Mouse (Mus musculus): ENCODE data around the gene Lgals1. TPM values are rescaled to one million over a fixed set of nuclear protein-coding genes. Genes with fewer than 3 reads are reported as not detected.
A peak's percentile ranks its signal among the peaks of the same experiment; 100 is the strongest.

Gene Lgals1
- polyA plus RNA-seq, 1 experiment from 2014 or later, result 1,059 TPM

- peak; percentile 69 for ATAC-seq
- Histone ChIP-seq H3K27ac (peak overlapping the region; percentile 85), H3K36me3 (peaks cover 11% of the 10 kb centered on the region), H3K4me2 (replicated peaks) (peak overlapping the region; percentile 100), H3K9me3 (no peaks in the 10 kb centered on the region), H3K4me1 (replicated peaks) (peaks cover 26% of the 10 kb centered on the region), H3K9ac (peak overlapping the region; percentile 69), H3K4me3 (replicated peaks) (peak overlapping the region; percentile 73), H3K27me3 (replicated peaks) (no peaks in the 10 kb centered on the region)
- under 1% methylated on average over 87 of the region's 87 CpGs for WGBS
Measured at GRCm38 (mm10) chr15:78914091-78914822, 12.3 kb upstream of the Lgals1 start.

DNA sequence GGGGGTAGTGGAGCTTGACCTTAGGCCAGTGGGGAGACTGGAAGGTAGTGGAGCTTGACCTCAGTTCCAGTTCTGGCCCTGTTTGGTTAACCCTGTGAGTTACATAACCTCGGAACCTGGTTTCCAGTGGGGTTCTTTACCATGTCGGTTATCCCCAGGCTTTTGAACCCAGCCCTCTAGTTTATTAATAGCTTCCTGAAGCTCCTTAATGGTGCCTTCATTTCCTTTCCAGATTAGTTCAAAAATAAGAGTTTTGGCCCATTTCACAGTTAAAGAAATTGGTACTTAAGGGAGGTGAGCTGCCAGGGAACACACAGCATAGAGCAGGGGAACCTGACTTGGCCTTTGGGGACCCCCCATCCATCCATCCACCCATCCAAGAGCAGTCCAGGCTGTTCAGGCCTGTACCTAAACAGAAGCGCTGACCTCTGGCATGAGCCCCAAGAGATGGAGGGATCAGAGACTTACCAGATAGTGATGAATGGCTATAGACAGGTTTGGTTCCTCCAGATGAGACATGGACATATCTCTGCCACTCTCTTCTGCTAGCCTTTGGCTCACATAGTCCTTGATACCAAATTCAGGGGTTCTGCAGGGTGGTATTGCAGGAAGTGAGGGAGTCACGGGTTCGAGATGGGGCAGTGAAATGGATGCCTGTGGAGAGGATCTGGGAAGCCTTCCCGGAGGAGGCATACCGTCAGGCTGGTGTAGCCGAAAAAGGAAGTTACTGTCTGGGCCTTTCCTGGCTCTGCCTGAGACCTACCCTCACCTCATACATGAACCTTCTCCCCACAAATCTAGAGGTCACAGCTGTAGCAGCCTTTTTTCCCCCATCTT, 11.5 kb upstream of the Lgals1 start:
- H3K9ac ChIP-seq, result peak overlapping the region; percentile 69
- H3K4me3 ChIP-seq (replicated peaks), result peak overlapping the region; percentile 73
- peaks cover 26% of the 10 kb centered on the region for H3K4me1 ChIP-seq (replicated peaks)
- no peak overlapping the region for H3K27ac ChIP-seq
- peak overlapping the region; percentile 100 for H3K4me2 ChIP-seq (replicated peaks)
- H3K9me3 ChIP-seq, result no peaks in the 10 kb centered on the region
- H3K27me3 ChIP-seq (replicated peaks), result no peaks in the 10 kb centered on the region
- no peak for ATAC-seq
- peaks cover 13% of the 10 kb centered on the region for H3K36me3 ChIP-seq
- WGBS, result 50% methylated on average over 8 of the region's 8 CpGs

GRCm38 (mm10) chr15:78915660-78916017, 10.9 kb upstream of the Lgals1 start:
- no peak overlapping the region for H3K27ac ChIP-seq
- ATAC-seq, result peak; percentile 31; the same call in 1 of the 2 replicates
- H3K27me3 ChIP-seq (replicated peaks), result no peaks in the 10 kb centered on the region
- 5% methylated on average over 8 of the region's 8 CpGs for WGBS
- 0 out of 2 replicates have a peak overlapping the region, but pooled peaks have one; percentile 73 for H3K4me3 ChIP-seq (replicated peaks)
- peak overlapping the region; percentile 100 for H3K4me2 ChIP-seq (replicated peaks)
- peaks cover 13% of the 10 kb centered on the region for H3K36me3 ChIP-seq
- H3K9me3 ChIP-seq, result no peaks in the 10 kb centered on the region
- H3K4me1 ChIP-seq (replicated peaks), result peaks cover 26% of the 10 kb centered on the region
- H3K9ac ChIP-seq, result peak overlapping the region; percentile 11; the same call in 1 of the 2 replicates

DNA sequence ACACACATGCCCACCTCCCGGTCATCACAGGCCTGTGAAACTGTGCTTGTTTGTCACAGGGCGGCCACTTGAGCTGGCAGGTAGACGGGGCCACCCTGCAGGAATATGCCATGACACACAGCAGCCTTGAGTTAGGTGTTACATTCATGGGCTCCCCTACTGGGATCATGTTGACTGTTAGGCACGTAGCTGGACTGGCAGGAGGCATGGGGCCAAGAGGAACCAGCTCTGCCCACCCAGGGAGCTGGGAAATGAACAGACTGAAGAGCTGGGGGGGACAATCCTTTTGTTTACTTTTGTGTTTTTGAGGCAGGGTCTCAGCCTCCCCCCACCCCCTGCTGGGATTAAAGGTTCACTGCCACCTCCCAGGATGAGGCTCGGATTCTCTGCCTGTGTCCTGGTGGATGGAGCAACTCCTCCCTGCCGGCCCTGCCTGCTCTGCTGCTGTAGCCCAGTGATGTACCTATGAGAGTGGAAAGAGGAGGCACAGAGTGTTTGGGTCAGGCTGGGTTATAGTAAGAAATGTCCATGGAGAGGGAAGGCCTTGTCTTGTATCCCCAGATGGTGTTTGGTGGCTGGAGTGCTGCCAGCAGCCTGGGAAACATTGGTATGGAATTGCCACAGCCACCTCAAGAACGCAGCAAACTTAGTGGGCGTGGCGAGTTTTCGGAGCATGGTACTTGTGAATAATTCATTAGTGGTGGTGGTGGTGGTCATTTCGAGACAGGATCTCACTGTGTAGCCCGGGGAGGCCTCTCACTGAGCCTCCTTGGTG, 10.3 kb upstream of the Lgals1 start:
- H3K36me3 ChIP-seq, result peaks cover 13% of the 10 kb centered on the region; the same call in 1 of the 2 replicates
- 68% methylated on average over 12 of the region's 12 CpGs for WGBS
- no peak overlapping the region for H3K27ac ChIP-seq
- H3K27me3 ChIP-seq (replicated peaks), result no peaks in the 10 kb centered on the region
- H3K4me1 ChIP-seq (replicated peaks), result peaks cover 26% of the 10 kb centered on the region
- H3K9me3 ChIP-seq, result no peaks in the 10 kb centered on the region
- ATAC-seq, result no peak
- H3K9ac ChIP-seq, result peak overlapping the region; percentile 11; the same call in 1 of the 2 replicates
- H3K4me3 ChIP-seq (replicated peaks), result 0 out of 2 replicates have a peak overlapping the region, but pooled peaks have one; percentile 73
- H3K4me2 ChIP-seq (replicated peaks), result peak overlapping the region; percentile 100

GRCm38 (mm10) chr15:78918126-78918525, 8.4 kb upstream of the Lgals1 start:
- H3K9ac ChIP-seq, result no peak overlapping the region
- H3K4me2 ChIP-seq (replicated peaks), result no peak overlapping the region
- H3K27ac ChIP-seq, result no peak overlapping the region
- H3K4me1 ChIP-seq (replicated peaks), result peaks cover 26% of the 10 kb centered on the region
- no peak overlapping the region for H3K4me3 ChIP-seq (replicated peaks)
- H3K36me3 ChIP-seq, result 0 out of 2 replicates have a peak, but pooled peaks cover 10% of the 10 kb centered on the region
- WGBS, result 91% methylated on average over 23 of the region's 23 CpGs
- no peak for ATAC-seq
- no peaks in the 10 kb centered on the region for H3K9me3 ChIP-seq
- H3K27me3 ChIP-seq (replicated peaks), result no peaks in the 10 kb centered on the region

DNA sequence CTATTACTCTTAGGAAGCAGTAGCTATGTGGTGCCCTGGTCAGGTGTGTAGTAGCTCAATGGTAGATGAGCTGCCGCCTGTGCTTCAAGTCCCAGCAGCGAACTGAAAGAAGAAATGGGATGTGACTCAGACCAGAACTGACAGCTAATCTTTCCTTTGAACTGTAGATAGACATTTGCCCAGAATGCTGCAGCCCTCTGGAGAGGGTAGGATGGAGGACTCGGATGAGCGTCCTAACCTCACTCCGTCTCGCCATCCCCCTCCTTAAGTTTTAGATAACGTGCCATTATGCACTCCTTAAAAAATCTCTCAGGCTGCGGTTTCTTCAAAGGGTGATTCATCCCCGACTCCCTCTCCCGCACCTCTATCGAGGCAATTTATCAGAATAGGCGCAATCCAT, 6.6 kb upstream of the Lgals1 start:
- no peak overlapping the region for H3K9ac ChIP-seq
- no peaks in the 10 kb centered on the region for H3K27me3 ChIP-seq (replicated peaks)
- 67% methylated on average over 12 of the region's 12 CpGs for WGBS
- no peak for ATAC-seq
- 0 out of 2 replicates have a peak, but pooled peaks cover 10% of the 10 kb centered on the region for H3K36me3 ChIP-seq
- H3K4me3 ChIP-seq (replicated peaks), result no peak overlapping the region
- no peaks in the 10 kb centered on the region for H3K9me3 ChIP-seq
- no peak overlapping the region for H3K4me2 ChIP-seq (replicated peaks)
- peaks cover 18% of the 10 kb centered on the region for H3K4me1 ChIP-seq (replicated peaks)
- no peak overlapping the region for H3K27ac ChIP-seq

- no peak overlapping the region for H3K4me2 ChIP-seq (replicated peaks)
- no peaks in the 10 kb centered on the region for H3K27me3 ChIP-seq (replicated peaks)
- no peak for ATAC-seq
- H3K4me1 ChIP-seq (replicated peaks), result peaks cover 28% of the 10 kb centered on the region
- no peak overlapping the region for H3K4me3 ChIP-seq (replicated peaks)
- 0 out of 2 replicates have a peak, but pooled peaks cover 9% of the 10 kb centered on the region for H3K36me3 ChIP-seq
- 85% methylated on average over 7 of the region's 7 CpGs for WGBS
- H3K9me3 ChIP-seq, result no peaks in the 10 kb centered on the region
- no peak overlapping the region for H3K27ac ChIP-seq
- H3K9ac ChIP-seq, result no peak overlapping the region
Measured at GRCm38 (mm10) chr15:78922700-78923099, 3.8 kb upstream of the Lgals1 start.

GRCm38 (mm10) chr15:78923585-78923984, 2.9 kb upstream of the Lgals1 start:
- no peak overlapping the region for H3K27ac ChIP-seq
- H3K4me1 ChIP-seq (replicated peaks), result peaks cover 33% of the 10 kb centered on the region
- 60% methylated on average over 6 of the region's 6 CpGs for WGBS
- H3K4me3 ChIP-seq (replicated peaks), result no peak overlapping the region
- no peak for ATAC-seq
- H3K4me2 ChIP-seq (replicated peaks), result no peak overlapping the region
- no peaks in the 10 kb centered on the region for H3K27me3 ChIP-seq (replicated peaks)
- no peaks in the 10 kb centered on the region for H3K9me3 ChIP-seq
- 0 out of 2 replicates have a peak, but pooled peaks cover 5% of the 10 kb centered on the region for H3K36me3 ChIP-seq
- no peak overlapping the region for H3K9ac ChIP-seq

- 0 out of 2 replicates have a peak, but pooled peaks cover 3% of the 10 kb centered on the region for H3K36me3 ChIP-seq
- no peak for ATAC-seq
- no peak overlapping the region for H3K4me2 ChIP-seq (replicated peaks)
- H3K4me3 ChIP-seq (replicated peaks), result no peak overlapping the region
- peak overlapping the region; percentile 12; the same call in 1 of the 2 replicates for H3K9ac ChIP-seq
- peak overlapping the region; percentile 95 for H3K27ac ChIP-seq
- no peaks in the 10 kb centered on the region for H3K9me3 ChIP-seq
- 35% methylated on average over 8 of the region's 8 CpGs for WGBS
- H3K27me3 ChIP-seq (replicated peaks), result no peaks in the 10 kb centered on the region
- H3K4me1 ChIP-seq (replicated peaks), result peaks cover 34% of the 10 kb centered on the region
Measured at GRCm38 (mm10) chr15:78925129-78925528, 1.4 kb upstream of the Lgals1 start.

DNA sequence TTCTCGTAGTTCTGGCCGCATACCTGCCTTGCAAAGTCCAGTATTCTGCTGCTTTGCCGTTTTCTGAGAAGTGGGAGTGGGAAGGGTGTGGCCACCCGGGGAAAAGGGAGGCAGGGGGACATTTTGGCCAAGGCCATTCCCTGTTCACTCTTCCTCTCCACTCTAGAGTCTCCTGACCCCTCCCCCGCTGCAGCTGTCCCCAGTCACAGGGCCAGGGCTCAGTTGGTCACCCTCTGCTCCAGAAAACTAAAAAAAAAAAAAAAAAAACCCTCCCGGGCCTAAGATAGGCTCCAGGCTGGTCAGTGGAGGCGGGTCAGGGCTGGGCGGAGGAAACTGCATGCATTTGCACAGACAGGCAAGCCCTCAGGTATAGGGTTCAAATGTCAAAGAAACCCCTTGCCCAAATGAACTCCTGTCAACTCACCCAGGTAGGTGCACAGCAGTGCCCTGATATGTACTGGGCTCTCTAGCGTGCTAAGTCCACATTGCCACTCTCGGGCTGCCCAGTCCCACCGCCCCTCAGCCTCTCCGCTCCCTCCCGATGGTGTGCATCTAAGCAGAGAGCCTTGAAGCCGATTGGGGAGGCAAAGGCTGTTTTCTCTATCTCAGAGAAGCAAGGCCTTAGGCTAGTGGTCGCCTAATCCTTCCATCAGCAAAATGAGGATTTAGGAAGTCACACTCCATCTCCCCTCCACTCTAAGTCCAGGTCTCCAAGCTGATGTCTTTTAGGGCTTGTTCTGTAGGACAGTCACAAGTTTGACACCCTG, 679 bp downstream of the Lgals1 start:
- H3K4me3 ChIP-seq (replicated peaks), result peak overlapping the region; percentile 45
- H3K9ac ChIP-seq, result peak overlapping the region; percentile 49
- WGBS, result 24% methylated on average over 15 of the region's 15 CpGs
- 0 out of 2 replicates have a peak, but pooled peaks cover 3% of the 10 kb centered on the region for H3K36me3 ChIP-seq
- H3K9me3 ChIP-seq, result no peaks in the 10 kb centered on the region
- H3K27me3 ChIP-seq (replicated peaks), result no peaks in the 10 kb centered on the region
- peaks cover 41% of the 10 kb centered on the region for H3K4me1 ChIP-seq (replicated peaks)
- no peak for ATAC-seq
- H3K4me2 ChIP-seq (replicated peaks), result peak overlapping the region; percentile 78
- H3K27ac ChIP-seq, result peak overlapping the region; percentile 95

- Histone ChIP-seq H3K4me1 (replicated peaks) (peaks cover 41% of the 10 kb centered on the region), H3K36me3 (0 out of 2 replicates have a peak, but pooled peaks cover 3% of the 10 kb centered on the region), H3K4me3 (replicated peaks) (peak overlapping the region; percentile 45), H3K9ac (peak overlapping the region; percentile 49), H3K27me3 (replicated peaks) (no peaks in the 10 kb centered on the region), H3K27ac (peak overlapping the region; percentile 95), H3K9me3 (no peaks in the 10 kb centered on the region), H3K4me2 (replicated peaks) (peak overlapping the region; percentile 78)
- ATAC-seq, result peak; percentile 63
- under 1% methylated on average over 30 of the region's 35 CpGs for WGBS
Measured at GRCm38 (mm10) chr15:78927788-78928457, 1.4 kb downstream of the Lgals1 start.

Data from intestine, embryonic 15.5 days (tissue).